Mouse (Mus musculus): ENCODE results near the gene Gli3. TPM values are rescaled to one million over a fixed set of nuclear protein-coding genes. Genes with fewer than 3 reads are reported as not detected.

Gli3 gene
- total and polyA plus RNA-seq, 2 experiments from 2014 or later: 3.4 to 6.4 TPM

DNA sequence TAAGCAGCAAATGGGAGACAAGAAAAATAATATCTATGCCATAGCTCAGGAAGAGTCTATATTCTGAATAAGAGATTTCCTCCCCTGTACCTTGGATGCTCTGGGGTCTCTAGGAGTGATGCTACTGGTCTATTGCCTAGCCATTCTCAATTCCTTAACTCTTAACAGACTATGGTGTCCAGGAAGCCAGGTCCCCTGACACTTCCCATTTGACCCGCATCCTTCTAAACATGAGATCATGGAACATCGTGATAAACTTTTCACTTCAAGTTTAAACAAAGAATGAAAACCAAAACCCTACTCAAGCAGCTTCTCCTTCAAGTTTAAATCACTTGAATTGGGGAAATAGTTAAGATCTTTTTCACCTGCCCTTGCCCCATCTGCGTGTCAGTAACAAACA lies 279.3 kb downstream of the Gli3 start:
- Histone ChIP-seq H3K4me3 (ENCODE audit: low read depth, low read length) (no peak overlapping the region), H3K27ac (ENCODE audit: low read depth, low read length) (no peak overlapping the region), H3K4me2 (ENCODE audit: low read depth) (no peak overlapping the region), H3K9me3 (ENCODE audit: low read length) (no peaks in the 10 kb centered on the region), H3K27me3 (ENCODE audit: insufficient read depth, low read length) (no peaks in the 10 kb centered on the region), H3K4me1 (ENCODE audit: insufficient read depth) (no peaks in the 10 kb centered on the region), H3K9ac (no peak overlapping the region), H3K36me3 (ENCODE audit: insufficient read depth) (no peaks in the 10 kb centered on the region)
- TF ChIP-seq CTCF (IDR thresholded peaks at IDR 0.05; ENCODE audit: low read depth): no peak
- 80% methylated on average over 3 of the region's 3 CpGs for WGBS
- ATAC-seq (peak; percentile 21; the same call in 1 of the 2 replicates), DNase-seq (no peak)

DNA sequence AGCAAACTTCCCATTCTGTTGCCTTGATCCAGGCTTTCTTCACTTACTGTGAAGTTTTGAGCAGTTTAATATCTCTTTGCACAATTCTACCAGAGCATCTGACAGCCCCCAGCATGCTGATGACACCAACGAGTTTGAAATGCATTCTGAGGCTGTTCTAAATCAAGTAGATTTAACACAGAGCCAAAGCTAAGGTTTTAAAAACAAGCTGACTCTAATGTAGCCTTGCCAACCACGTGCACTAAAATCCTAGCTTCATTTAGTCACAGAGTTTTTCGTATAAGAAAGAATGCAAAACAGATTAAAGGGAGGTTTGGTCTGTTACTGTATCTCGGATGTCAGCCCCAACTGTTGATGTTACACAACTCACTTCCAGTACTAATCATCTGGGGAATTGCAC lies 279.7 kb downstream of the Gli3 start:
- 38% methylated on average over 4 of the region's 4 CpGs for WGBS
- Histone ChIP-seq H3K4me3 (ENCODE audit: low read depth, low read length) (no peak overlapping the region), H3K27me3 (ENCODE audit: insufficient read depth, low read length) (no peaks in the 10 kb centered on the region), H3K4me2 (ENCODE audit: low read depth) (no peak overlapping the region), H3K36me3 (ENCODE audit: insufficient read depth) (no peaks in the 10 kb centered on the region), H3K4me1 (ENCODE audit: insufficient read depth) (no peaks in the 10 kb centered on the region), H3K27ac (ENCODE audit: low read depth, low read length) (no peak overlapping the region), H3K9ac (no peak overlapping the region), H3K9me3 (ENCODE audit: low read length) (no peaks in the 10 kb centered on the region)
- TF ChIP-seq CTCF (IDR thresholded peaks at IDR 0.05; ENCODE audit: low read depth): no peak
- ATAC-seq (peak; percentile 51), DNase-seq (peak; percentile 14)

DNA sequence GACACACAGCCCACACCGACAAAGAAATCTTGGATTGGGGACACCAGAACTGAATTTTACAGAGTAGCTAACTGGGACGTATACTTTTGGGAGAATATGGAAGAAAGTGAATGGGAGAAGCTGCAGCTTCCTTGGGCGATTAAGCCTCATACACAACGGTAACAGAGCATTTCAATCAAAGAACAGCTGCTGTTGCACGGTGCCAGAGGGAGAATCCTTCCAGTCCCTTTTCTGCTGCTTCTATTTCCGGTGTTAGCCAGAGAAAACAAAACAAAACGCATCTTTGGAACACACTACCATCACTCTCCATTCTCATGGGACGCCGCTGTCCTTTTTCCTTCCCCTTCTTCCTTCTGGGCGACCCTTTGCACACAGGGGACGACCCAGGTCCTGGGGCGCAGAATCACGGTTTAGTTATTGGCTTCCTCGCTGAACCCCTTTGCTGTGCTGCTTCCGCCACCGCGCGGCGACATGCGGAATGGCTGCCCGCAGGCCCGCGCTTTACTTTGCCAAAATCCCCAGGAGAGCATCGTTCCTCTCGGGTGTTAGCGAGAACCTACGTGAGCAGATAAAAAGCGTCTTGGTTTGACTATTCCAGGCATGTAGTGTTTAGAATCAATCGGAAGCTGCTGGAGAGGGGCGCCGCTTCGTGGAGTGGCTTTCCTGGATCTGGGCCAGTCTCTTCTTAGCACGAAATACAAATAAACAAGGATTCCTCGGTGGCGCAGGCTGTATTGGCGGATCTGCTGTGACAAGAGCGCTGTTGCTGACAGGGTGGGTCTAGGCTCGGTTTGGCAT lies 296.0 kb downstream of the Gli3 start:
- Histone ChIP-seq H3K4me2 (ENCODE audit: low read depth) (peak overlapping the region; percentile 54), H3K27me3 (ENCODE audit: insufficient read depth, low read length) (no peaks in the 10 kb centered on the region), H3K36me3 (ENCODE audit: insufficient read depth) (no peaks in the 10 kb centered on the region), H3K9me3 (ENCODE audit: low read length) (no peaks in the 10 kb centered on the region), H3K4me1 (ENCODE audit: insufficient read depth) (peaks cover 7% of the 10 kb centered on the region; the same call in 1 of the 2 replicates), H3K9ac (peak overlapping the region; percentile 49), H3K27ac (ENCODE audit: low read depth, low read length) (peak overlapping the region; percentile 89), H3K4me3 (ENCODE audit: low read depth, low read length) (peak overlapping the region; percentile 41)
- TF ChIP-seq CTCF (IDR thresholded peaks at IDR 0.05; ENCODE audit: low read depth): peak; percentile 99
- 3% methylated on average over 38 of the region's 38 CpGs for WGBS
- DNase-seq (peak; percentile 95), ATAC-seq (peak; percentile 93)

DNA sequence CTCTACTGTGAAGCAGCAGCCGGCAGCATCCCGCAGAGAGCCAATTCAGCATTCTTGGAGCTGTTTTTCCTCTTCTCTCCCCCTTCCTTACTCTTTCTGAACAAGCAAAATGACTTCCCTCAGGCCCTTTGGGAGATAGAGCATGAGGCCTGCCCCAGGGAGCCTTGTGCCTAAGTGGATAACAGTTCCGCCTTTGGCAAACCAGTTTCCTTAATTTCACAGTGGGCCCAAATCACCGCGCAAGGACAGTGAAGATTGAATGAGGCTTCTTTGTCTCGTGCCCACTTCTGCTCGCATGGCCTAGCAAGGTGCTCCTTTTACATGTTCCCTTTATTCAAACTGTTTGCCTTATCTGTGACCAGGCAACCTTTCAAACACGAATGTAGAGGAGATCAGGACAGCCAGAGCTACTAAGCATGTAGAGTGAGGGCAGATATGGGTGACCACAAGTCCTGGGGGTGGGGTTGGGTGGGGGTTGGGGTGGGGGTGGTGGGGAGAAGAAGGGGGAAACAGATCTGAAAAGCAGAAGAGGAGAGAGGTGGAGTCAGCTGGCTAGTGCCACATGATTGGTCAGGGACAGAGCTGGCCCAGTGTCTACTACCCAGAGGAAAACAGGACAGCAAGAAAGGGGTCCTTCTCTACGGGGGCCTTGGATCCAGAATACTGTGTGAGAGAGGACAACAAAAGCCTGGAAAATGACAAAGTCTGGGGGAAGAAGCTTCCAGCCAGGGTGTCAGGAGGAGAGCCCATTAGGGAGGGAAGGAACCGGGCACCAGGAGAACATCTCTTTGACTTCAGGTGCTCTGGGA lies 296.8 kb downstream of the Gli3 start:
- Histone ChIP-seq H3K27ac (ENCODE audit: low read depth, low read length) (peak overlapping the region; percentile 89), H3K27me3 (ENCODE audit: insufficient read depth, low read length) (no peaks in the 10 kb centered on the region), H3K9ac (peak overlapping the region; percentile 49), H3K4me3 (ENCODE audit: low read depth, low read length) (peak overlapping the region; percentile 41), H3K9me3 (ENCODE audit: low read length) (no peaks in the 10 kb centered on the region), H3K4me1 (ENCODE audit: insufficient read depth) (peaks cover 7% of the 10 kb centered on the region; the same call in 1 of the 2 replicates), H3K36me3 (ENCODE audit: insufficient read depth) (no peaks in the 10 kb centered on the region), H3K4me2 (ENCODE audit: low read depth) (peak overlapping the region; percentile 54)
- ATAC-seq (peak; percentile 7), DNase-seq (no peak)
- TF ChIP-seq CTCF (IDR thresholded peaks at IDR 0.05; ENCODE audit: low read depth): no peak
- WGBS: 13% methylated on average over 10 of the region's 10 CpGs

DNA sequence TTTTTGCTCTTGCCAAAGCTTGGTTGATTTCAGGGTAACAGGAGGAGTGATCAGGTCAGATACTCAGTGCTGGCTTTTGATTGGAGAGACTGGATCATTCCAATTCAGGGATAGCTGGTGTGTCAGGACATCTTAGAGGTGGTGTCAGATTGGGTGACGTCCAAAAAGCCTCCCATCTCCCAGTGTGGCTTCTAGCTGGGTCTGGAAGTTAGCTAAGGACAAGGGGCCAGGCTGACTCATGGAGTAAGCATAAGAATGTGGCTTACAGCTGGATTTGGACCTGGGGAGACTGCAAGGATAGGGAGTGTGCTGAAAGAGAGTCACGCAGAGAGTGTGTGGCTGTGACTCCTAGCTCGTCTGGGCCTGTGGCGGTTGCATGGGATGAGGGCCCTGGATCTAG lies 299.3 kb downstream of the Gli3 start:
- TF ChIP-seq CTCF (IDR thresholded peaks at IDR 0.05; ENCODE audit: low read depth): no peak
- Histone ChIP-seq H3K9me3 (ENCODE audit: low read length) (no peaks in the 10 kb centered on the region), H3K4me3 (ENCODE audit: low read depth, low read length) (no peak overlapping the region), H3K4me1 (ENCODE audit: insufficient read depth) (peaks cover 7% of the 10 kb centered on the region; the same call in 1 of the 2 replicates), H3K4me2 (ENCODE audit: low read depth) (no peak overlapping the region), H3K27me3 (ENCODE audit: insufficient read depth, low read length) (no peaks in the 10 kb centered on the region), H3K9ac (no peak overlapping the region), H3K36me3 (ENCODE audit: insufficient read depth) (no peaks in the 10 kb centered on the region), H3K27ac (ENCODE audit: low read depth, low read length) (no peak overlapping the region)
- DNase-seq: no peak
- no peak for ATAC-seq
- WGBS: 84% methylated on average over 4 of the region's 4 CpGs

DNA sequence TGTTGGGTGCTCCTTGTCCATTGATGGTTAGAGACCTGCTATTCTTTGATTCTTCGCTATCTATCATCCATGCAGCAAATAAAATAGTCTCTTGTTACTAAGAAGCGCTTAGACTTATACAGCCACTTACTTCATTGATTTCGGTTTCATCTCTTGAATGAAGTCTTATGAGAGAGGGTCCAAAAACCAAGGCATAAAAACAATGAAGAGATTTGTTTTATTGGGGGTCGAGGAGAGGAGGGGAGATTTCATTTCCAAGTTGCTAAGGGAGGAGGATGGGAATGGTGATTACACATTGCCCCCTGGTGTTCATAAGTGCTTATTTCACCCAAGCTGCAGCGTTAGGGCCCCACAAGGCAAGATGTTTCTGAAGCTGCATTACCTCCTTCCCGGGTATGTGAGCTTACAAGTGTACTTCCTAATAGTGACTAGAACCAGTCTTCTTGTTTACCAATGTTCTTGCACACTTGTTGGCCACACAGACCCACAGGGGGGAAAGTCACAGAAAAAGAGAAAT lies 299.9 kb downstream of the Gli3 start:
- H3K4me1 ChIP-seq (ENCODE audit: insufficient read depth): peaks cover 7% of the 10 kb centered on the region; the same call in 1 of the 2 replicates
- no peaks in the 10 kb centered on the region for H3K9me3 ChIP-seq (ENCODE audit: low read length)
- H3K27ac ChIP-seq (ENCODE audit: low read depth, low read length): no peak overlapping the region
- no peak overlapping the region for H3K9ac ChIP-seq
- H3K27me3 ChIP-seq (ENCODE audit: insufficient read depth, low read length): no peaks in the 10 kb centered on the region
- no peak overlapping the region for H3K4me3 ChIP-seq (ENCODE audit: low read depth, low read length)
- TF ChIP-seq CTCF (IDR thresholded peaks at IDR 0.05; ENCODE audit: low read depth): peak; percentile 86
- WGBS: 32% methylated on average over 6 of the region's 6 CpGs
- H3K36me3 ChIP-seq (ENCODE audit: insufficient read depth): no peaks in the 10 kb centered on the region
- no peak overlapping the region for H3K4me2 ChIP-seq (ENCODE audit: low read depth)
- DNase-seq (peak; percentile 83), ATAC-seq (peak; percentile 13; the same call in 1 of the 2 replicates)

Data from forebrain, postnatal 0 days (tissue).